Mouse (Mus musculus) monocyte, adult 59 days (primary cell): Measurements from ENCODE around the gene Larp4. TPM values are rescaled to one million over a fixed set of nuclear protein-coding genes. Genes with fewer than 3 reads are reported as not detected.

ENCODE experiments used
- total RNA-seq, 2 experiments: library from RNA; stranded (reverse); gene quantifications; one replicate each; pipeline ENCODE4 v1.2.4; 2023

The Larp4 gene
- 10 to 100 TPM; 53.0 to 55.2 TPM for total RNA-seq

DNA sequence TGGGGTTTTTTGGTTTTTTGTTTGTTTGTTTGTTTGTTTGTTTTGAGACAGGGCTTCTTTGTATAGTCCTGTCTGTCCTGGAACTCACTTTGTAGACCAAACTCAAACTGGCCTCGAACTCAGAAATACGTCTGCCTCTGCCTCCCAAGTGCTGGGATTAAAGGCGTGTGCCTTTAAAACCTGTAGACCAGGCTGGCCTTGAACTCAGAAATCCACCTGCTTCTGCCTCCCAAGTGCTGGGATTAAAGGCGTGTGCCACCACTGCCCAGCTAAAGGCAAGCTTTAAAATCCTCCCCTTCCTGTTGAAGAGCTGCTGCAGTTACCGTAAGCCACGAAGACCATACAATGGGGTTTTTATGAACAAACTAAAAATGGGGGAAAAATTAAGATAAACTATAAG, at the start of gene Larp4:
Gene Larp4 (plus strand): TSS at position 301 of the 400 bp plus-strand sequence.

DNA sequence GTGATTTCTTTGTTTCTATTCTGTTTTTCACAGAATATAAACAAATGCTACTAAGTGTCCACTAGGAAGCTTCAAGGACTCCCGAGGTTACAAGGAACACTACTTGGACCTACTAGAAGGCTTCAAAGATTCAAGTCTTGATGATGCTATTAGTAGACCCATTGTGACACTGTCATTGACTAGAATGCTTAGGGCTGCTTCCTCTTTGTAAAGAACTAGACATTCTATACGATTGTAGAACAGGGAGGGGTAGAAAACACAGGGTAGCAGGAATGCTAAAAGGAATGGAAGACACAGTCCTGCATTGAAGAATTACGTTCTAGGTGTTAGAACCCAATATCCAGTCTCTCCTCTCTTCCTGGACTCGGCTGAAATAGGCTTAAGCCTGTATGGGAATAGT, 2.9 kb upstream of the Larp4 start, which contains the start of gene Fam186a:
Gene Fam186a (minus strand): TSS at position 101 of the 400 bp plus-strand sequence.

DNA sequence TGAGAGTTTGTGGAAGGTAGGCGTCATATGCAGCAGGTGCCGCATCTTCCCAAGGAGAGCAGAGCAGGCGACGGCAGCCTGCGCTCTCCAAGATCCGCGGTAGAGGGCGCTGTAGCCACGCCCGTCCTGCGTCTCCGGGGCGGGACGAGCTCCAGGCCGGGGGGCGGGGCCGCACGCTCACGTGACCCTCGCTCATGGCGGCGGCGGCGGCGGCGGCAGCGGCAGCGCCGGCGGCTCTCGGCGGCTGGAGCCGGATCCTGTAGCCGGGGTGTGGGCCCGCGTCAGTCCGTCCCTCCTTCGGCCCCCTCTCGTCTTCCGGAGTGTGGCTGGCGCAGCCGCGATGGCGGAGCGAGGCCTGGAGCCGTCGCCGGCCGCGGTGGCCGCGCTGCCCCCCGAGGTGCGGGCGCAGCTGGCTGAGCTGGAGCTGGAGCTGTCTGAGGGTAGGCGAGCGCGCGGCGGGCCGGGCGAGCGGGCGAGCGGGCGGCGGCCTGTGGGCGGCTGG, 68.7 kb downstream of the Larp4 start, which contains the start of gene Dip2b:
Gene Dip2b (plus strand): TSS at position 195 of the 502 bp plus-strand sequence.

Other genes with a start within 250 kb of the Larp4 start
- 10 to 100 TPM; 62.3 to 73.0 TPM for gene Cox14, start 244.4 kb upstream of the Larp4 start, total RNA-seq
- gene Cers5, start 197.2 kb upstream of the Larp4 start, total RNA-seq = 10 to 100 TPM; 61.4 to 72.4 TPM
- gene Lima1, start 94.6 kb upstream of the Larp4 start, total RNA-seq = 10 to 100 TPM; 62.1 to 72.5 TPM
- not detected for gene Fam186a, start 3.0 kb upstream of the Larp4 start, total RNA-seq
- gene Dip2b, start 68.6 kb downstream of the Larp4 start, total RNA-seq = 10 to 100 TPM; 40.1 to 48.9 TPM